Mouse (Mus musculus) midbrain, embryonic 15.5 days (tissue): Measurements from ENCODE around the gene Calhm3. TPM values are rescaled to one million over a fixed set of nuclear protein-coding genes. Genes with fewer than 3 reads are reported as not detected.
"Not testable (repeated sequence)": the region's sequence is repeated elsewhere in the genome, so short reads cannot be mapped to it uniquely, and the experiment has no call there.

Experiments used
- ATAC-seq: fragments of 200-750 bp; cut with Nextera tagmentation; replicated peaks from 2 replicates; pipeline ENCODE4 v1.8.0; 2017; ENCODE audit warnings: moderate TSS enrichment
- H3K27ac ChIP-seq: fragments of 300-500 bp; sonication (generic); 2 replicates; pipeline ENCODE4 v1.5.1; 2015; ENCODE audit warnings: mild to moderate bottlenecking, inconsistent platforms
- H3K27me3 ChIP-seq: fragments of 300-500 bp; sonication (generic); replicated peaks from 2 replicates; pipeline ENCODE4 v1.6.1; 2015; ENCODE audit warnings: inconsistent platforms
- H3K36me3 ChIP-seq: fragments of 300-500 bp; sonication (generic); replicated peaks from 2 replicates; pipeline ENCODE4 v1.6.1; 2015; ENCODE audit warnings: inconsistent platforms
- H3K4me1 ChIP-seq: fragments of 300-500 bp; sonication (generic); 2 replicates; pipeline ENCODE4 v1.6.1; 2015; ENCODE audit warnings: inconsistent platforms
- H3K4me2 ChIP-seq: fragments of 300-500 bp; sonication (generic); 2 replicates; pipeline ENCODE4 v1.6.1; 2015; ENCODE audit warnings: inconsistent platforms, mild to moderate bottlenecking, moderate library complexity
- H3K4me3 ChIP-seq: fragments of 300-500 bp; sonication (generic); 2 replicates; pipeline ENCODE4 v1.5.1; 2015; ENCODE audit warnings: mild to moderate bottlenecking, inconsistent platforms
- H3K9ac ChIP-seq: fragments of 300-500 bp; sonication (generic); 2 replicates; pipeline ENCODE4 v1.6.1; 2015; ENCODE audit warnings: mild to moderate bottlenecking, inconsistent platforms
- H3K9me3 ChIP-seq: fragments of 300-500 bp; sonication (generic); 2 replicates; pipeline ENCODE4 v1.6.1; 2016; ENCODE audit warnings: inconsistent platforms
- WGBS: fragments of 180-500 bp; shearing (Covaris S2); methylation state at CpG from one replicate; pipeline ENCODE4 v1.1.7; 2015; ENCODE audit warnings: mixed read lengths; 5-methylcytosine and 5-hydroxymethylcytosine counted together
- polyA plus RNA-seq: library from polyadenylated mRNA; unstranded; fragments of >200 nt; fragmentation: Nextera tagmentation; extraction: Ambion mirVana; gene quantifications from 2 replicates; pipeline ENCODE4 v1.2.1, GENCODE M21; 2015

Gene Calhm3
- polyA plus RNA-seq, 1 experiment from 2014 or later, result not detected

GRCm38 (mm10) chr19:47163176-47163744, 5.7 kb upstream of the Calhm3 start:
- Histone ChIP-seq H3K27ac (no peak overlapping the region), H3K27me3 (no peaks in the 10 kb centered on the region), H3K36me3 (no peaks in the 10 kb centered on the region), H3K9me3 (no peaks in the 10 kb centered on the region), H3K9ac (no peak overlapping the region), H3K4me1 (no peaks in the 10 kb centered on the region), H3K4me2 (no peak overlapping the region), H3K4me3 (no peak overlapping the region)
- WGBS, result 93% methylated on average over 6 of the region's 6 CpGs
- no peak for ATAC-seq

DNA sequence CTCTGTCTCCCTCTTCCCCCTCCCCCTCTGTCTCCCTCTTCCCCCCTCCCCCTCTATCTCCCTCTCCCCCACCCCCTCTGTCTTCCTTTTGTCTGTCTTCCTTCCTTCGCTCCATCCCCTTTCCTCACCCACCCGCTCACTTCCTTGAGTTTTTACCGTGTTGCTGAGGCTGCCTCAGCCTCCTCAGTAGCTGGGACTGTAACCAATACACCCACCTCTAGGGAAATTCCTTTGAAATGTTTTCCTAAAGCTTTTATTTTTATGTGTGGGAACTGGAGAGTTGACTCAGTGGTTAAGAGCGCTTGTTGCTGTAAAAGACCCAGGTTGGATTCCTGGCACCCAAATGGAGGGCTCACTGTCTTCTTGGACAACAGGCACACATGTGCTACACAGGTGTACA, 4.1 kb upstream of the Calhm3 start:
- no peaks in the 10 kb centered on the region for H3K36me3 ChIP-seq
- 67% methylated on average over 4 of the region's 4 CpGs for WGBS
- no peak overlapping the region for H3K4me3 ChIP-seq
- H3K4me1 ChIP-seq, result no peaks in the 10 kb centered on the region
- H3K9ac ChIP-seq, result no peak overlapping the region
- H3K27ac ChIP-seq, result no peak overlapping the region
- H3K9me3 ChIP-seq, result no peaks in the 10 kb centered on the region
- ATAC-seq, result no peak
- H3K27me3 ChIP-seq, result no peaks in the 10 kb centered on the region
- H3K4me2 ChIP-seq, result no peak overlapping the region

- Histone ChIP-seq H3K9me3 (no peaks in the 10 kb centered on the region), H3K9ac (no peak overlapping the region), H3K27ac (no peak overlapping the region), H3K36me3 (no peaks in the 10 kb centered on the region), H3K27me3 (no peaks in the 10 kb centered on the region), H3K4me2 (no peak overlapping the region), H3K4me3 (no peak overlapping the region), H3K4me1 (no peaks in the 10 kb centered on the region; the same call in 1 of the 2 replicates)
- 93% methylated on average over 7 of the region's 7 CpGs for WGBS
- no peak for ATAC-seq
Observed at GRCm38 (mm10) chr19:47153767-47154166, 3.8 kb downstream of the Calhm3 start.

GRCm38 (mm10) chr19:47152062-47152369, 5.5 kb downstream of the Calhm3 start:
- Histone ChIP-seq H3K4me3 (peak overlapping the region; percentile 35), H3K9me3 (no peaks in the 10 kb centered on the region), H3K9ac (0 out of 2 replicates have a peak overlapping the region, but pooled peaks have one; percentile 38), H3K27me3 (no peaks in the 10 kb centered on the region), H3K4me1 (no peaks in the 10 kb centered on the region; the same call in 1 of the 2 replicates), H3K27ac (no peak overlapping the region), H3K4me2 (peak overlapping the region; percentile 60), H3K36me3 (no peaks in the 10 kb centered on the region)
- ATAC-seq, result no peak
- WGBS, result 66% methylated on average over 12 of the region's 12 CpGs

DNA sequence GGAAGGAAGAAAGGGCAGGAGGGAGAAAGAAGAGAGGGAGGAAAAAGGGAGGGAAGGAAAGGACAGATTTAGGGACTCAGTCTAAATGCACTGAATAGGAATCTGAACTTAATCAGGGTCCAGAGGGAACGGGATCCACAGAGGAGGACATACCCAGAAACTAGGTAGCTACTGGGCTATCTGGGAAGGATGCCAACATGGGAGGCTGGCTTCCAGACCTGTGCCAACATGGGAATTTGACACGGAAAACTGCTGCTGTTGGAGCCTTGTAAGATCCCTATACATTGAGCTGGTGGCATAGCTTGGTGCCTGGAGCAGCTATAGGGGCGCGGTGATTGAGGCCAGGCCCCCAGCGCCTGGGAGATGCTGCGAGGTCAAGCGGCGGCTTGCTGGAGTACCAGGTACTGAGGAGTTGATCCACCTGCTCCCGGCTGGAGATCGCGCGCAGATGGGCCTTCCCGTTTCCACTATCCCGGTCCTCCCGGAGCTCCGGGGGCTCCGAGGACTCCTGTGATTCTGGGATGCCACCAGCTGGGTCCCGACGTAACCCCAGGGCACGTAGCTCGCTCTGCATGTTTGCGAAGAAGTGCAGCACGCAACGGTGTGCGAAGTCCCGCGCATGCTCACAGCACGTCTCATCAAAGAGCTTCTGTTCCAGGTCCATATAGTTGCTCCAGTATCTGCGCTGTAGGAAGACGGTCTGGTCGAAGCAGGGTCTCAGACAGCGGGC, 6.1 kb downstream of the Calhm3 start:
- WGBS, result 28% methylated on average over 32 of the region's 32 CpGs
- peak overlapping the region; percentile 38 for H3K9ac ChIP-seq
- no peaks in the 10 kb centered on the region for H3K27me3 ChIP-seq

GRCm38 (mm10) chr19:47149854-47150253, 7.7 kb downstream of the Calhm3 start:
- 52% methylated on average over 4 of the region's 4 CpGs for WGBS
- Histone ChIP-seq H3K36me3 (no peaks in the 10 kb centered on the region), H3K27me3 (no peaks in the 10 kb centered on the region)

More for the DNA sequence above, 6.1 kb downstream of the Calhm3 start:
- peak; percentile 60 for ATAC-seq
- H3K36me3 ChIP-seq, result no peaks in the 10 kb centered on the region
- H3K27ac ChIP-seq, result no peak overlapping the region
- H3K4me2 ChIP-seq, result peak overlapping the region; percentile 60
- H3K4me3 ChIP-seq, result peak overlapping the region; percentile 35
- no peaks in the 10 kb centered on the region for H3K9me3 ChIP-seq
- no peaks in the 10 kb centered on the region; the same call in 1 of the 2 replicates for H3K4me1 ChIP-seq

GRCm38 (mm10) chr19:47148267-47148847, 9.2 kb downstream of the Calhm3 start:
- WGBS, result 82% methylated on average over 5 of the region's 5 CpGs
- Histone ChIP-seq H3K27ac (no peak overlapping the region), H3K9ac (no peak overlapping the region), H3K27me3 (no peaks in the 10 kb centered on the region), H3K4me3 (no peak overlapping the region), H3K4me1 (no peaks in the 10 kb centered on the region; the same call in 1 of the 2 replicates), H3K4me2 (no peak overlapping the region), H3K36me3 (no peaks in the 10 kb centered on the region), H3K9me3 (no peaks in the 10 kb centered on the region)
- ATAC-seq, result no peak

More at GRCm38 (mm10) chr19:47149854-47150253, 7.7 kb downstream of the Calhm3 start:
- H3K4me1 ChIP-seq, result no peaks in the 10 kb centered on the region; the same call in 1 of the 2 replicates
- no peaks in the 10 kb centered on the region for H3K9me3 ChIP-seq
- no peak overlapping the region for H3K27ac ChIP-seq
- no peak overlapping the region for H3K4me3 ChIP-seq
- H3K9ac ChIP-seq, result no peak overlapping the region
- no peak overlapping the region for H3K4me2 ChIP-seq
- no peak for ATAC-seq

- H3K9me3 ChIP-seq, result no peaks in the 10 kb centered on the region
- H3K27me3 ChIP-seq, result no peaks in the 10 kb centered on the region
- WGBS, result 95% methylated on average over 6 of the region's 6 CpGs
- no peak within 1 kb of the TSS for H3K4me3 ChIP-seq
- no peaks in the 10 kb centered on the region for H3K36me3 ChIP-seq
- H3K9ac ChIP-seq, result no peak within 1 kb of the TSS
- no peak for ATAC-seq
- no peak within 1 kb of the TSS for H3K27ac ChIP-seq
- H3K4me1 ChIP-seq, result no peaks in the 10 kb centered on the region
- H3K4me2 ChIP-seq, result no peak within 1 kb of the TSS
Observed at GRCm38 (mm10) chr19:47144154-47144553, 13.4 kb downstream of the Calhm3 start, which contains the start of gene Calhm1. TSS of gene Calhm1 (minus strand) at chr19:47144254.

GRCm38 (mm10) chr19:47142438-47142837, 15.1 kb downstream of the Calhm3 start:
- no peak for ATAC-seq
- Histone ChIP-seq H3K27ac (no peak overlapping the region), H3K9ac (no peak overlapping the region), H3K9me3 (no peaks in the 10 kb centered on the region), H3K4me3 (no peak overlapping the region), H3K4me2 (no peak overlapping the region), H3K36me3 (no peaks in the 10 kb centered on the region), H3K4me1 (peaks cover 9% of the 10 kb centered on the region), H3K27me3 (no peaks in the 10 kb centered on the region)
- 77% methylated on average over 6 of the region's 6 CpGs for WGBS

- ATAC-seq, H3K27me3 ChIP-seq, H3K9ac ChIP-seq, H3K27ac ChIP-seq, H3K4me2 ChIP-seq, H3K9me3 ChIP-seq, H3K4me3 ChIP-seq, H3K36me3 ChIP-seq: not testable (repeated sequence)
- 46% methylated on average over 7 of the region's 7 CpGs for WGBS
- H3K4me1 ChIP-seq, result peaks cover 12% of the 10 kb centered on the region
Observed at GRCm38 (mm10) chr19:47139611-47140010, 18.0 kb downstream of the Calhm3 start.

DNA sequence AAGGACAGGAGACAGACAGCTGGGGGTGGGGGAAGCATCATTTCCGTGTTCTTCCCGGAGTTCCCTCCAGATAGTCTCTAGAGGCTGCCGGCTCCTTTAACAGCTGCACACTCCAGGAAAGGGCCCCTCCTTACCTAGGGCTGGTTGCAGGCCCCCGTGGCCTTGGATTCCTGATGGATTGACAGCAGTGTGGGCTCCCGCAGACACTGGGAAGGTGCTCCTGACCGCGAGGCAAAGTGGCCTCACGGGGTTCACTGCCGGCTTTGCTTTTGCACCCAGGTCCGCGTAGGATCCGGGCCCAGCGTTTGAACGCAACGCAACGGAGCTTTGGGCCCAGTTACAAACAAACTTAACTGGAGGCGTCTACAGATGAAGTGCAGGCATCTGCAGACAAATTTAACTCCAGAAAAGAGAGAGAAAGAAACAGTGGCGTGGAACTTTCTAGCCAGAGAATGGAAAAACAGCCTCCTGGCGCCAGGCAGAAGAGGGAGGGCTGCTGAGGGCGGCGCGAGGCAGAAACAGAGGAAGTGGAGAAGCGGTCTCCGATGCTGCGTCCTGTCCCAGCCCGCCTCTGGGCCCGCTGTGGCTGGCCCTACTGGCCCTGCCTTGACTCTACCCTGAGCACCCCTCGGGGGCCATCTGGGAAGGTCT, 19.7 kb downstream of the Calhm3 start, which contains the start of gene Calhm2:
Gene Calhm2, minus strand, starts transcription at position 524 of the 651 bp plus-strand sequence.
- H3K9me3 ChIP-seq, result no peaks in the 10 kb centered on the region
- 13% methylated on average over 28 of the region's 28 CpGs for WGBS
- no peak for ATAC-seq
- peak within 1 kb of the TSS; percentile 28 for H3K4me3 ChIP-seq
- H3K4me1 ChIP-seq, result peaks cover 12% of the 10 kb centered on the region
- H3K9ac ChIP-seq, result peak within 1 kb of the TSS; percentile 40
- H3K27me3 ChIP-seq, result no peaks in the 10 kb centered on the region
- H3K36me3 ChIP-seq, result no peaks in the 10 kb centered on the region
- peak within 1 kb of the TSS; percentile 44 for H3K4me2 ChIP-seq
- H3K27ac ChIP-seq, result no peak within 1 kb of the TSS

- peak overlapping the region; percentile 44 for H3K4me2 ChIP-seq
- 43% methylated on average over 6 of the region's 6 CpGs for WGBS
- peaks cover 12% of the 10 kb centered on the region for H3K4me1 ChIP-seq
- H3K27me3 ChIP-seq, result no peaks in the 10 kb centered on the region
- no peak overlapping the region for H3K27ac ChIP-seq
- ATAC-seq, result no peak
- no peaks in the 10 kb centered on the region for H3K36me3 ChIP-seq
- H3K4me3 ChIP-seq, result no peak overlapping the region
- H3K9me3 ChIP-seq, result no peaks in the 10 kb centered on the region
- H3K9ac ChIP-seq, result no peak overlapping the region
Observed at GRCm38 (mm10) chr19:47137051-47137581, 20.4 kb downstream of the Calhm3 start.
